Mouse (Mus musculus) liver, postnatal 0 days (tissue): ENCODE data around the gene Cstf3.

ENCODE experiments used
- CTCF ChIP-seq: sonication (generic); IDR thresholded peaks from 2 replicates; pipeline ENCODE4 v1.5.1; 2016; ENCODE audit warnings: antibody characterized with exemption, low read depth
- EP300 ChIP-seq: IDR thresholded peaks from 2 replicates; pipeline ENCODE4 v1.6.1; 2016; ENCODE audit warnings: antibody characterized with exemption, low read depth, mild to moderate bottlenecking

DNA sequence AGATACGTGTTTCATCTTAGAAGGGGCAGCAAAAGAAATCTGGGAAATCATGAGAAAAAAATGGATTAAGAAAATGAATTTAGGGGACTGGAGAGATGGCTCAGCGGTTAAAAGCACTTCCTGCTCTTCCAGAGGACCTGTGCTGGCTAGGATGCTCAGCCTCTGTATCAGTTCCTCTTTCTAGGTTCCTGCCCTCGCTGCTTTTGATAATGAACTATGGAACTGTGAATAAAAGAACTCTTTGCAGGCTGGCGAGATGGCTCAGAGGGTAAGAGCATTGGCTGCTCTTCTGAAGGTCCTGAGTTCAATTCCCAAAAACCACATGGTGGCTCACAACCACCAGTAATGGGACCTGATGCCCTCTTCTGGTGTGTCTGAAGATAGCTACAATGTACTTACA, 100.4 kb downstream of the Cstf3 start:
- TF ChIP-seq EP300: no peak
- no peak for TF ChIP-seq CTCF
